ENCODE assay signal across 12 mouse cellular contexts in genomic region chr2:147367911-147368591, GRCm38 (mm10). TPM values are rescaled to one million over a fixed set of nuclear protein-coding genes. Genes with fewer than 3 reads are reported as not detected.
DNase-seq lines count a peak whose midpoint lies in the region; ATAC-seq and TF ChIP-seq lines count a peak whose summit lies in the region.
"Had no signal": no experiment of that assay in that cellular context is flagged by ENCODE, and none has a peak within 500 bp of the region (broad histone marks: within the 10 kb centered on the region; RNA-seq: fewer than 3 reads in every experiment).

No protein-coding gene starts in this region.

- peaks cover 6% of the 10 kb centered on the region for H3K4me1 ChIP-seq in heart, embryonic 11.5 days (ENCODE audit: control insufficient read depth, insufficient read depth, low read length)
- H3K4me1 ChIP-seq in midbrain, embryonic 10.5 days, result peaks cover 26% of the 10 kb centered on the region
- H3K4me1 ChIP-seq in midbrain, postnatal 0 days (ENCODE audit: insufficient read depth, low read length), result no peaks in the 10 kb centered on the region
- H3K4me1 ChIP-seq in forebrain, embryonic 16.5 days (replicated peaks; ENCODE audit: control insufficient read depth, insufficient read depth, low read length), result peaks cover 14% of the 10 kb centered on the region
- peaks cover 19% of the 10 kb centered on the region for H3K4me1 ChIP-seq in neural tube, embryonic 15.5 days

- peak overlapping the region; percentile 30 for H3K4me3 ChIP-seq in heart, embryonic 11.5 days (ENCODE audit: low read depth, low read length)
- no peak overlapping the region for H3K4me3 ChIP-seq in midbrain, embryonic 10.5 days
- no peak overlapping the region for H3K4me3 ChIP-seq in midbrain, postnatal 0 days (ENCODE audit: low read depth, low read length)
- H3K4me3 ChIP-seq in forebrain, embryonic 16.5 days (replicated peaks; ENCODE audit: low read length), result no peak overlapping the region
- H3K4me3 ChIP-seq in neural tube, embryonic 15.5 days (replicated peaks), result peak overlapping the region; percentile 6; the same call in 1 of the 2 replicates

- no peak for ATAC-seq in heart, embryonic 11.5 days (replicated peaks; ENCODE audit: insufficient number of reproducible peaks, low FRiP score, low TSS enrichment)
- ATAC-seq in midbrain, postnatal 0 days (ENCODE audit: low FRiP score), result no peak
- 0 out of 2 replicates have a peak, but pooled peaks have one; percentile 31 for ATAC-seq in forebrain, embryonic 16.5 days
- ATAC-seq in neural tube, embryonic 15.5 days (ENCODE audit: low FRiP score), result peak; percentile 45; the same call in 1 of the 2 replicates
- ATAC-seq: liver, postnatal 0 days had no signal

- intact Hi-C loops in heart, postnatal 10 days (cut with DNase I), result no loop called here

- no peaks in the 10 kb centered on the region for H3K36me3 ChIP-seq in heart, embryonic 11.5 days (ENCODE audit: control insufficient read depth, insufficient read depth, low read length)
- no peaks in the 10 kb centered on the region for H3K36me3 ChIP-seq in midbrain, embryonic 10.5 days
- H3K36me3 ChIP-seq in midbrain, postnatal 0 days (ENCODE audit: insufficient read depth, low read length), result no peaks in the 10 kb centered on the region
- H3K36me3 ChIP-seq in forebrain, embryonic 16.5 days (ENCODE audit: control insufficient read depth, insufficient read depth), result no peaks in the 10 kb centered on the region
- H3K36me3 ChIP-seq in neural tube, embryonic 15.5 days, result no peaks in the 10 kb centered on the region

- no peak overlapping the region for H3K27ac ChIP-seq in heart, embryonic 11.5 days (ENCODE audit: low read depth, low read length)
- no peak overlapping the region for H3K27ac ChIP-seq in midbrain, embryonic 10.5 days (replicated peaks)
- H3K27ac ChIP-seq in midbrain, postnatal 0 days (ENCODE audit: low read depth, low read length), result no peak overlapping the region
- H3K27ac ChIP-seq in forebrain, embryonic 16.5 days (ENCODE audit: low read length), result no peak overlapping the region
- no peak overlapping the region for H3K27ac ChIP-seq in neural tube, embryonic 15.5 days (replicated peaks)

- peaks cover 89% of the 10 kb centered on the region for H3K27me3 ChIP-seq in heart, embryonic 11.5 days (ENCODE audit: control insufficient read depth, insufficient read depth, low read length)
- peaks cover 96% of the 10 kb centered on the region for H3K27me3 ChIP-seq in midbrain, embryonic 10.5 days (ENCODE audit: low read depth, poor library complexity, severe bottlenecking)
- peaks cover 89% of the 10 kb centered on the region for H3K27me3 ChIP-seq in midbrain, postnatal 0 days (ENCODE audit: insufficient read depth, low read length)
- H3K27me3 ChIP-seq in forebrain, embryonic 16.5 days (replicated peaks; ENCODE audit: control insufficient read depth, insufficient read depth, low read length), result peaks cover 77% of the 10 kb centered on the region
- H3K27me3 ChIP-seq in neural tube, embryonic 15.5 days (replicated peaks), result peaks cover 90% of the 10 kb centered on the region

- H3K9me3 ChIP-seq in heart, embryonic 11.5 days (replicated peaks; ENCODE audit: control insufficient read depth, low read length), result no peaks in the 10 kb centered on the region
- H3K9me3 ChIP-seq in midbrain, embryonic 10.5 days (replicated peaks), result no peaks in the 10 kb centered on the region
- H3K9me3 ChIP-seq in midbrain, postnatal 0 days (ENCODE audit: low read length), result 0 out of 2 replicates have a peak, but pooled peaks cover 3% of the 10 kb centered on the region
- no peaks in the 10 kb centered on the region for H3K9me3 ChIP-seq in forebrain, embryonic 16.5 days (ENCODE audit: control insufficient read depth, low read length)
- H3K9me3 ChIP-seq in neural tube, embryonic 15.5 days (replicated peaks), result no peaks in the 10 kb centered on the region

- no peak for TF ChIP-seq CTCF in midbrain, postnatal 0 days (IDR thresholded peaks at IDR 0.05)

- no peak overlapping the region for H3K9ac ChIP-seq in heart, embryonic 11.5 days (ENCODE audit: low read depth, low read length)
- no peak overlapping the region for H3K9ac ChIP-seq in midbrain, postnatal 0 days (replicated peaks; ENCODE audit: low read length, poor library complexity, severe bottlenecking)
- no peak overlapping the region for H3K9ac ChIP-seq in forebrain, embryonic 16.5 days (replicated peaks; ENCODE audit: low read depth, low read length)
- H3K9ac ChIP-seq in neural tube, embryonic 15.5 days (replicated peaks), result no peak overlapping the region
- H3K9ac ChIP-seq: liver, postnatal 0 days had no signal

- no peak for DNase-seq in heart, postnatal 10 days
- peak; percentile 65 for DNase-seq in midbrain, embryonic 10.5 days (ENCODE audit: low spot score)
- DNase-seq in midbrain, postnatal 0 days (ENCODE audit: low spot score), result no peak
- DNase-seq in layer of hippocampus, adult 11-12 months (ENCODE audit: low spot score), result no peak
- DNase-seq in adrenal gland, postnatal 10 days, result no peak
- DNase-seq: cerebellum, postnatal 36 days; gastrocnemius, postnatal 36 days; liver, postnatal 0 days had no signal

- H3K4me2 ChIP-seq in heart, embryonic 11.5 days, result peak overlapping the region; percentile 51
- no peak overlapping the region for H3K4me2 ChIP-seq in midbrain, postnatal 0 days (ENCODE audit: low read depth, low read length, poor library complexity, severe bottlenecking)
- no peak overlapping the region for H3K4me2 ChIP-seq in forebrain, embryonic 16.5 days (ENCODE audit: low read length)
- H3K4me2 ChIP-seq in neural tube, embryonic 15.5 days, result peak overlapping the region; percentile 26

- under 1% methylated on average over 32 of the region's 32 CpGs for WGBS in heart, embryonic 11.5 days (ENCODE audit: insufficient replicate concordance)
- under 1% methylated on average over 32 of the region's 32 CpGs for WGBS in midbrain, embryonic 10.5 days
- 2% methylated on average over 32 of the region's 32 CpGs for WGBS in midbrain, postnatal 0 days
- WGBS in forebrain, embryonic 16.5 days, result under 1% methylated on average over 32 of the region's 32 CpGs
- under 1% methylated on average over 32 of the region's 32 CpGs for WGBS in neural tube, embryonic 15.5 days

RNA-seq across cellular contexts. Expression of gene Pax1, which starts 6.3 kb away (rescaled TPM):
- polyA plus RNA-seq in heart, embryonic 11.5 days (2014; fragmentation: Nextera tagmentation; extraction: Ambion mirVana), result 0.37 and 0.55 TPM in 2 replicates
- total RNA-seq in heart, postnatal 10 days (2021), result not detected
- polyA plus RNA-seq in midbrain, embryonic 10.5 days (2016; fragmentation: Nextera tagmentation; extraction: Ambion mirVana), result 0.05 and 0.15 TPM in 2 replicates
- total RNA-seq in midbrain, postnatal 0 days (2014; rRNA removed), result 0.49 TPM in 1 of 2 replicates, not detected in the other
- polyA plus RNA-seq in midbrain, postnatal 0 days (2015; fragmentation: Nextera tagmentation; extraction: Ambion mirVana), result not detected in 2 replicates
- polyA plus RNA-seq in forebrain, embryonic 16.5 days (2015; fragmentation: Nextera tagmentation; extraction: Ambion mirVana), result not detected in 2 replicates
- 0.74 and 20.4 TPM in 2 replicates for polyA plus RNA-seq in neural tube, embryonic 15.5 days (2015; fragmentation: Nextera tagmentation; extraction: Ambion mirVana)
- not detected for total RNA-seq in adrenal gland, postnatal 10 days (2021)
- total RNA-seq: layer of hippocampus, adult 8-10 months had no signal

Comparison
In these comparisons a context has a peak if more than half of its experiments do, and no peak if none do; other contexts are left out.
1. ATAC-seq: peak in forebrain, embryonic 16.5 days (single experiment) and neural tube, embryonic 15.5 days (single experiment); none in heart, embryonic 11.5 days (single experiment) and midbrain, postnatal 0 days (single experiment).
2. H3K4me2 ChIP-seq: peak in heart, embryonic 11.5 days (single experiment) and neural tube, embryonic 15.5 days (single experiment); none in midbrain, postnatal 0 days (single experiment) and forebrain, embryonic 16.5 days (single experiment).
3. H3K4me3 ChIP-seq: peak in heart, embryonic 11.5 days (single experiment) and neural tube, embryonic 15.5 days (single experiment); none in midbrain, embryonic 10.5 days (single experiment), midbrain, postnatal 0 days (single experiment) and forebrain, embryonic 16.5 days (single experiment).